ENCODE assay signal across 10 mouse cellular contexts in genomic region chr4:97647236-97647635, GRCm38 (mm10).
DNase-seq lines count a peak whose midpoint lies in the region; ATAC-seq lines count a peak whose summit lies in the region.
"Had no signal": no experiment of that assay in that cellular context is flagged by ENCODE, and none has a peak within 500 bp of the region (broad histone marks: within the 10 kb centered on the region; RNA-seq: fewer than 3 reads in every experiment).

No protein-coding gene starts in this region.

- peaks cover 32% of the 10 kb centered on the region for H3K4me1 ChIP-seq in midbrain, embryonic 13.5 days (replicated peaks)
- H3K4me1 ChIP-seq in midbrain, embryonic 10.5 days = peaks cover 24% of the 10 kb centered on the region
- H3K4me1 ChIP-seq in forebrain, embryonic 13.5 days = peaks cover 44% of the 10 kb centered on the region
- peaks cover 34% of the 10 kb centered on the region for H3K4me1 ChIP-seq in hindbrain, embryonic 15.5 days (replicated peaks)
- peaks cover 30% of the 10 kb centered on the region for H3K4me1 ChIP-seq in neural tube, embryonic 15.5 days
- peaks cover 6% of the 10 kb centered on the region; the same call in 1 of the 2 replicates for H3K4me1 ChIP-seq in kidney, embryonic 16.5 days (ENCODE audit: insufficient read depth, low read length)

- no peaks in the 10 kb centered on the region for H3K9me3 ChIP-seq in midbrain, embryonic 13.5 days
- no peaks in the 10 kb centered on the region for H3K9me3 ChIP-seq in midbrain, embryonic 10.5 days (replicated peaks)
- no peaks in the 10 kb centered on the region for H3K9me3 ChIP-seq in forebrain, embryonic 13.5 days (replicated peaks)
- H3K9me3 ChIP-seq in hindbrain, embryonic 15.5 days = no peaks in the 10 kb centered on the region
- H3K9me3 ChIP-seq in neural tube, embryonic 15.5 days (replicated peaks) = no peaks in the 10 kb centered on the region
- H3K9me3 ChIP-seq in kidney, embryonic 16.5 days (ENCODE audit: low read length) = no peaks in the 10 kb centered on the region
- H3K9me3 ChIP-seq: kidney, embryonic 15.5 days had no signal

- H3K36me3 ChIP-seq in midbrain, embryonic 13.5 days = no peaks in the 10 kb centered on the region
- H3K36me3 ChIP-seq in midbrain, embryonic 10.5 days = no peaks in the 10 kb centered on the region
- no peaks in the 10 kb centered on the region for H3K36me3 ChIP-seq in forebrain, embryonic 13.5 days (ENCODE audit: poor library complexity, severe bottlenecking)
- H3K36me3 ChIP-seq in hindbrain, embryonic 15.5 days = no peaks in the 10 kb centered on the region
- no peaks in the 10 kb centered on the region for H3K36me3 ChIP-seq in neural tube, embryonic 15.5 days
- H3K36me3 ChIP-seq in kidney, embryonic 16.5 days (ENCODE audit: insufficient read depth, low read length) = no peaks in the 10 kb centered on the region
- H3K36me3 ChIP-seq: kidney, embryonic 15.5 days had no signal

- H3K27ac ChIP-seq in midbrain, embryonic 13.5 days = peak overlapping the region; percentile 44; the same call in 1 of the 2 replicates
- H3K27ac ChIP-seq in midbrain, embryonic 10.5 days (replicated peaks) = no peak overlapping the region
- H3K27ac ChIP-seq in forebrain, embryonic 13.5 days = peak overlapping the region; percentile 94
- H3K27ac ChIP-seq in hindbrain, embryonic 15.5 days (replicated peaks) = peak overlapping the region; percentile 79
- H3K27ac ChIP-seq in neural tube, embryonic 15.5 days (replicated peaks) = peak overlapping the region; percentile 74
- no peak overlapping the region for H3K27ac ChIP-seq in kidney, embryonic 16.5 days (ENCODE audit: low read length)
- H3K27ac ChIP-seq: kidney, embryonic 15.5 days had no signal

- no peak overlapping the region for H3K4me2 ChIP-seq in midbrain, embryonic 13.5 days (replicated peaks)
- H3K4me2 ChIP-seq in forebrain, embryonic 13.5 days = no peak overlapping the region
- no peak overlapping the region for H3K4me2 ChIP-seq in hindbrain, embryonic 15.5 days
- H3K4me2 ChIP-seq in neural tube, embryonic 15.5 days = no peak overlapping the region
- H3K4me2 ChIP-seq in kidney, embryonic 16.5 days (replicated peaks; ENCODE audit: low read depth, low read length) = no peak overlapping the region
- H3K4me2 ChIP-seq: kidney, embryonic 15.5 days; liver, embryonic 11.5 days had no signal

- WGBS in midbrain, embryonic 13.5 days = 84% methylated on average over 4 of the region's 4 CpGs
- 93% methylated on average over 4 of the region's 4 CpGs for WGBS in midbrain, embryonic 10.5 days
- 75% methylated on average over 4 of the region's 4 CpGs for WGBS in forebrain, embryonic 13.5 days
- WGBS in hindbrain, embryonic 15.5 days = 57% methylated on average over 4 of the region's 4 CpGs
- 53% methylated on average over 4 of the region's 4 CpGs for WGBS in neural tube, embryonic 15.5 days
- WGBS in kidney, embryonic 16.5 days = 86% methylated on average over 4 of the region's 4 CpGs

- no peaks in the 10 kb centered on the region for H3K27me3 ChIP-seq in midbrain, embryonic 13.5 days
- no peaks in the 10 kb centered on the region for H3K27me3 ChIP-seq in midbrain, embryonic 10.5 days (ENCODE audit: low read depth, poor library complexity, severe bottlenecking)
- H3K27me3 ChIP-seq in forebrain, embryonic 13.5 days = no peaks in the 10 kb centered on the region
- H3K27me3 ChIP-seq in hindbrain, embryonic 15.5 days = no peaks in the 10 kb centered on the region
- H3K27me3 ChIP-seq in neural tube, embryonic 15.5 days (replicated peaks) = no peaks in the 10 kb centered on the region
- no peaks in the 10 kb centered on the region for H3K27me3 ChIP-seq in kidney, embryonic 16.5 days (ENCODE audit: insufficient read depth, low read length)
- H3K27me3 ChIP-seq: kidney, embryonic 15.5 days had no signal

- H3K9ac ChIP-seq in midbrain, embryonic 13.5 days (replicated peaks) = no peak overlapping the region
- H3K9ac ChIP-seq in forebrain, embryonic 13.5 days = no peak overlapping the region
- H3K9ac ChIP-seq in hindbrain, embryonic 15.5 days = no peak overlapping the region
- H3K9ac ChIP-seq in neural tube, embryonic 15.5 days (replicated peaks) = no peak overlapping the region
- H3K9ac ChIP-seq in kidney, embryonic 16.5 days (replicated peaks; ENCODE audit: low read length) = no peak overlapping the region
- H3K9ac ChIP-seq: kidney, embryonic 15.5 days had no signal

- ATAC-seq in midbrain, embryonic 13.5 days = no peak
- no peak for ATAC-seq in forebrain, embryonic 13.5 days
- no peak for ATAC-seq in hindbrain, embryonic 15.5 days (ENCODE audit: low FRiP score, low read depth)
- 0 out of 2 replicates have a peak, but pooled peaks have one; percentile 9 for ATAC-seq in neural tube, embryonic 15.5 days (ENCODE audit: low FRiP score)
- no peak for ATAC-seq in kidney, embryonic 16.5 days (ENCODE audit: low FRiP score, low TSS enrichment)

- DNase-seq in midbrain, embryonic 10.5 days (ENCODE audit: low spot score) = no peak
- DNase-seq in lung, postnatal 36 days = no peak
- DNase-seq: lung, postnatal 14 days had no signal

- no peak overlapping the region for H3K4me3 ChIP-seq in midbrain, embryonic 13.5 days (replicated peaks)
- H3K4me3 ChIP-seq in midbrain, embryonic 10.5 days = no peak overlapping the region
- H3K4me3 ChIP-seq in forebrain, embryonic 13.5 days = no peak overlapping the region
- no peak overlapping the region for H3K4me3 ChIP-seq in hindbrain, embryonic 15.5 days
- H3K4me3 ChIP-seq in neural tube, embryonic 15.5 days (replicated peaks) = no peak overlapping the region
- no peak overlapping the region for H3K4me3 ChIP-seq in kidney, embryonic 16.5 days (ENCODE audit: low read length)
- H3K4me3 ChIP-seq: kidney, embryonic 15.5 days had no signal

Comparison
In these comparisons a context has a peak if more than half of its experiments do, and no peak if none do; other contexts are left out.
1. H3K27ac ChIP-seq: peak in midbrain, embryonic 13.5 days (single experiment), forebrain, embryonic 13.5 days (single experiment), hindbrain, embryonic 15.5 days (single experiment) and neural tube, embryonic 15.5 days (single experiment); none in midbrain, embryonic 10.5 days (single experiment) and kidney, embryonic 16.5 days (single experiment).